Mouse (Mus musculus): ENCODE measurements around the gene Fam20a.

The Fam20a gene

GRCm38 (mm10) chr11:109656232-109656631 is 65.8 kb downstream of the Fam20a start:
- no peak for DNase-seq (ENCODE audit: low read depth, low spot score)

DNA sequence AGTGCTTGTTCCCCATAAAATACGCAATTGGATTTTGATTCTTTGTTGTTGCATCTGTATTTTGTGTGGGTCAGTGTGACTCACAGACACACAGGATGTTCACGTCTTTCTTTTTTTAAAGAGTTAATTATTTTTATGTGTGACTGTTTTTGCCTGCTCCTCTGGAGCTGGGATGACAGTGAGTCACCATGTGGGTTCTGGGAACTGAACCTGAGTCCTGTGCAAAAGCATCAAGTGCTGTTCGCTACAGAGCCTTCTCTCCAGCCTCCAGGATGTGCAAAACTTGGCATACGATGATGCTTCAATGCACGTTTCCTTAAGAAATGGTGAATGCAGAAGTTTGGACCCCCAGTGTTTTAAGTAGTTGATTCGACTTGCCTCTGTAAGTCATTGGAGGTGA is 67.5 kb downstream of the Fam20a start:
- no peak for DNase-seq (ENCODE audit: low read depth, low spot score)

GRCm38 (mm10) chr11:109653201-109653600 is 68.9 kb downstream of the Fam20a start:
- no peak for DNase-seq (ENCODE audit: low read depth, low spot score)

DNA sequence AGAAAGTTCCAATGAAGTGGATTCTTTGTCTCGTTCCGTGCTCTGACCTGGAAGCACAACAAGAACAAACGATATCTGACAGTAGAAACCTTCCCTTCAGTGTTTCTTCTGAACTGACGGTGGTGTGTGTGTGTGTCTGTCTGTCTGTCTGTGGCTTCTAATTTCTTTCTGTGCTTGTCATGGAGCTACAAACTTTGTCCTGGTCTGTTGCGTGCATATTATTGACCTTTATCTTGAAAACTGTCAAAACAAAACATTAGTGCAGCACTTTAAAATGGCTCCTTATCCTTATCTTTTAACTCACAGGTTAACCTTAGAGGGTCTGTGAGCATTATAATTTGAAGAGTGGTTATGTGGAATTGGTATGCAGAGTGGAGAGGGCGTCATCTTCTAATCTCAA is 69.6 kb downstream of the Fam20a start:
- DNase-seq (ENCODE audit: low read depth, low spot score): no peak

DNA sequence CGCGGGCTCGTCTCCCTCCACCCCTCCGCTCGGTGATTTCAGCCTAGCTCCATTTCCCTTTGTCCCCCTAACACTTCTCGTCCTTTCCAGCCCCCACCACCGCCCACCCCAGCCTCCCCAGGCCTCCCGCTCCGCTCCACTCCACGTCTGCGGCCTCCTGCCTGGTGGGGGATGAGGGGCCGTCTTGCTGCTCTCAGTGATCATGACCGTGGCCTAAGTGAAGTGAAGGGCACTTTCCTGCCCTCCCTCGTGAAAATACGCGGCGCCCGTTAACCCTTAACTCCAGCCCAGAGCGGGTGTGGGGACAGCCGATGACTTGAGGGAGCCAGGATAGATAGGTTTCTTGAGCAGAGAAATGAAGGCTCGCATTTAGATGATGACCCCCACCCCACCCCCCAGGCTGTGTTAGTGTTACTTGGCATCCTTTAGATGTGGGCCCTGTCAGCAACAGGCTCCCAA is 70.5 kb downstream of the Fam20a start:
- DNase-seq (ENCODE audit: low read depth, low spot score): no peak

DNA sequence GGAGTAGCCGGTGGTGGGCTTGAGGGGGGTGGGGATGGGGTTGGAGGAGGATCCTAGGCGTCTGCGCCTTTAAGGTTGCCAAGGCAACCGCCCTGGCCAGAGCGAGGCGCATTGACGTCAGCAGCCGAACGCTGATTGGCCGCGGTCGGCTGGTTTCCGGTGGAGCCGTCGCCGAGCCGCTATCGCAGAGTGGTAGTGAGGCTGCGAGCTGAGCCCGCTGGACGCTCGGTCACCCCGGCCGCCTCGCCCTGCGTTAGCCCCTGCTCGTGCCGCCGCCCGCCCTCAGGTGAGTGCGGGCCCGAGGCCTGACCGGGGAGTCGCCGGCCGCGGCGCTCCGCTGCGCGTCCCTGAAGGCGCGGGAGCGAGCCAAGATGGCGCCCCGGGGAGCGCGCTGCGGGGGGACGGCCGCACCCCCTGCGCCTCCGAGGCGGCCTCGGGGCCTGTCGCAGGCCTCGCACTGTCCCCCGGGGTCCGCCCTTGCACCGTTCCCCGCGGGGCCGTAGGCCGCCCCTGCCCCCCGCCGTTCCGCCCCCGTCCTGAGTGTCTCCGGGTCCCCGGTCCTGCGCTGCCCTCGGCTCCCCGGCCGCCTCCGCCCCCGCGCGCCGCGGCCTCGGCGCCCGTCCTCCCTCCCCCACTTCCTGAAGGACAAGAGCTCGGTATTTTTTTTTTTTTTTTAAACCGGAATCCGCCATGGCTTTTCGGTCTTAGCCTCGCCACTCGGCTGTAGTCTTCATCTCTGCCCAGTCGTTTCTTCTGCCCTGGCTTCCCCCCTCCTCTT is 71.1 kb downstream of the Fam20a start:
- DNase-seq (ENCODE audit: low read depth, low spot score): peak; percentile 96

DNA sequence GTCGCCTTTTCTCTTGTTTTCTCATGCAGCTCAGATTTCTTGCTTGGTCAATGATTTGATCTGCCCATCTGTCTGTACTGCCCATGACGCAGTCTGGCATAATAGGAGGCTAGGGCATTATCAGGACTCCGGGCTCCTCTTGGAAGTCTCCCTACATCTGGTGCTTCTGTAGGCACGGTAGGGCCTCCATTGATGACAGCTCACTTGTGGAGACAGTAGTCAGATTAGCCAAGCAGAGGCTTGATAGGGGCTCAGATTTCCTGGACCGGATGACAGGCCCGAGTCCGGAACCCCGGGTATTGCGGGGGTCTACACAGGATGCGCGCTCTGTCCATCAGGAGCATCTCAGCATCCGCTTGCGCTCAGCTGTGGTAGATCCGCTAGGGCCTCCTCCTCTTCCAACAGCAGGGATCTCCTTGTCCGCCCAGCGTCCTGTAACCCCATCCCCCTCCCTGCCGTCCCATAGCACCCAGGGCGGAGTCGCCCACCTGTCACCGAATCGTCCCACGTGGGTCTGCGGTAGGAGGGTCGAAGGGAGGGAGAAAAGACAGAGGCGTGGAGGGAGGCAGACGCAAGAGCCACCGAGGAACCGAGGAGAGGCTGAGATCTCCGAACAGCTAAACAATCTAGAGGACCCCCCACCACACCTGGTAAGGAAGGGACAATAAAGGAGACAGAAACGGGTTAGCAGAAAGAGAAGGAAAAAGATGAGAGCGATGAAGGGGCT is 71.9 kb downstream of the Fam20a start:
- peak; percentile 86 for DNase-seq (ENCODE audit: low read depth, low spot score)

GRCm38 (mm10) chr11:109649206-109649605 is 72.9 kb downstream of the Fam20a start, which contains the start of gene Prkar1a:
Gene Prkar1a (plus strand): TSS chr11:109649405.
- no peak for DNase-seq (ENCODE audit: low read depth, low spot score)

- DNase-seq (ENCODE audit: low read depth, low spot score): no peak
Observed at GRCm38 (mm10) chr11:109648510-109648909, 73.6 kb downstream of the Fam20a start.

GRCm38 (mm10) chr11:109641498-109642222 is 80.4 kb downstream of the Fam20a start:
- no peak for DNase-seq (ENCODE audit: low read depth, low spot score)

GRCm38 (mm10) chr11:109635871-109636395 is 86.1 kb downstream of the Fam20a start:
- no peak for DNase-seq (ENCODE audit: low read depth, low spot score)

GRCm38 (mm10) chr11:109634928-109635327 is 87.2 kb downstream of the Fam20a start:
- DNase-seq (ENCODE audit: low read depth, low spot score): peak; percentile 27

DNA sequence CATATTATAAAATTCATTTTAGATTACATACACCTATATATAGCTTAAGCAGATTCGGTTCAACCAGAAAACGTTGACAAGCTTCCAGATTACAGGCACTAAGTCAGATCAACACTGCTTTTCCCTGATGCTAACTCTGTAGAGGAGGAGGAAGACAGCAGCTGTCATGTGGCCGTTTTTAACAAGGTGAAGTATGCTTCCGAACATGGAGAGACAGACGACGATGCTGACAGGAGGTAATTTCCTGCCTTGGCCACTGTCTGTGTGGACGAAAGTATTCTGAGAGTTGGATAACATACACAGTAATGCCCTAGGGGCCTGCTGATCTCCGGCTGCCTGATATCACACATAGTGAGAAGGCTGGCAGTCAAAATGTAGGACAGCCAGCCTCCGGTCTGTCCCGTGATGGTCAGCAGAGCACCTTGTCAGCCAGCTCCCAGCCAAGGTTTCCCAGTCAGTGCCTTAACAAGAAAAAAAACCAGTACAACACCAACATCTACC is 93.0 kb downstream of the Fam20a start:
- DNase-seq (ENCODE audit: low read depth, low spot score): no peak

GRCm38 (mm10) chr11:109628099-109628498 is 94.0 kb downstream of the Fam20a start:
- no peak for DNase-seq (ENCODE audit: low read depth, low spot score)

DNA sequence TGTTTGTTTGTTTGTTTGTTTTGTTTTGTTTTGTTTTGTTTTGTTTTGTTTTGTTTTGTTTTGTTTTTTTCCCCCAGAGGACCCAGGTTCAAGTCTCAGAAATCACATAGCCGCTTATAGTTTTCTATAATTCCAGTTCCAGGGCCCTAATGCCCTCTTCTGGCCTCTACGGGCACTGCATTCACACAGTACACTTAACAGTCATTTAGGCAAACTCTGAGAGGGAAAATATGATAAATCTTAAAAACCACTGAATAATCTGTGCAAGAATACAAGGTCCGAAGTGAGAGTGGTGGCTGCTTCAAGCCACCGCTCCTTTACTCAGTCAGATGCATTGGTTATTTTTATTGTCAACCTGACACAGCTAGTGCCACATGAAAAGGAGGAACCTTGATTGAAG is 94.4 kb downstream of the Fam20a start:
- no peak for DNase-seq (ENCODE audit: low read depth, low spot score)

- no peak for DNase-seq (ENCODE audit: low read depth, low spot score)
Observed at GRCm38 (mm10) chr11:109623238-109623637, 98.8 kb downstream of the Fam20a start.

GRCm38 (mm10) chr11:109622518-109623037 is 99.5 kb downstream of the Fam20a start:
- peak; percentile 35 for DNase-seq (ENCODE audit: low read depth, low spot score)

DNA sequence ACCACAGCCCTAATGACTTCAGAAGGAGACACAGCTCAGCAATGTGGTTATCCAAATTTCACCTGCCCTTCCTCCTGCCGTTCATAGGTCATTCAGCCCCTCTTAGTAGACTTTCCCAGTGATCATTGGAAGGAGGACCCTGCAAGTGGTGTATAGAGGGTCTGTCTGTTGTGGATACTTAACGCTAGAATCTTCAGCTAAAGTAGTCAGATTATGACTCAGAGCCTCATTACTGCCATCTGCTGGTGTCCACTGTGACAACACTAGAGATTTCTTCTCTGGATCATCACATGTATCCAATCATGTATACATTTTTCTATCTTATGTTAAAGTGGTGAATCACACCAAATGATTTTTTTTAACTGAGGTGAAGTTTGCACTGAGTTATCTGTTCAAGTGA is 100.9 kb downstream of the Fam20a start:
- DNase-seq (ENCODE audit: low read depth, low spot score): peak; percentile 64

DNA sequence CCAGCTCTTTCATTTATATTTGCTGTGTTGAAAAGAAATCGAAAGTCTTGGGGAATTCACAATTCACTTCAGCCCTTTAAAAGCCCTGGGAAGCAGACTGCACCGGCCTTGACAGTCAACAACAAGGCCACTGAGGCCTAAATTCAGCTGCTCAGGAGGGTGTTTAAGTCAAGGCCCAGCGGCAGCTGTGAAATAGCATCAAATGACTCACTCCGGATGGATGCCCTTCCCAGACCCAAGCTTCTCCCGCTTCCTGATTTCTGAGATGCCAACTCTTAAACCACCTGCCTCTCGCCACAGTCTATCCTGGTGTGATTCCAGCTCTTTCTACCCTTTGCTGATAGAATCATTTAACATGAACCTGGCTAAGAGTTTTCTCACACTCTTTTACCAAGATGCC is 101.7 kb downstream of the Fam20a start:
- DNase-seq (ENCODE audit: low read depth, low spot score): no peak
